Mouse (Mus musculus) left cerebral cortex, postnatal 14 days (tissue): ENCODE measurements at regions not wholly inside any gene's neighbourhood (a gene's known extent, or its start where the extent isn't known, plus 50 kb on each side); places are given as distances from the start of the nearest gene placed in this dataset.
A peak's percentile ranks its signal among the peaks of the same experiment; 100 is the strongest.

ENCODE experiments used
- DNase-seq, 2 experiments: peaks; one replicate each; pipeline ENCODE4 v3.0.0; 2021 to 2022; ENCODE audit warnings: low spot score in 2 of 2, mixed read lengths in 1 of 2
- intact Hi-C: fragments of 180-260 bp; cut with DNase I; formaldehyde crosslinking; loops from one replicate; pipeline ENCODE4 v1.15.1; 2025

- peak; percentile 30 to 58 for DNase-seq
- intact Hi-C loops: no loop called here
Measured at GRCm38 (mm10) chr14:25127544-25128159, 331.3 kb upstream of the Zmiz1 start.

- intact Hi-C loops: no loop called here
- DNase-seq: no peak
Measured at GRCm38 (mm10) chr14:25128160-25128547, 330.8 kb upstream of the Zmiz1 start.

GRCm38 (mm10) chr14:25135371-25135770, 323.6 kb upstream of the Zmiz1 start:
- peak; percentile 30 to 43 for DNase-seq
- intact Hi-C loops: no loop called here

GRCm38 (mm10) chr14:25137312-25137711, 321.7 kb upstream of the Zmiz1 start:
- peak; percentile 18 to 34 for DNase-seq
- intact Hi-C loops: no loop called here

DNA sequence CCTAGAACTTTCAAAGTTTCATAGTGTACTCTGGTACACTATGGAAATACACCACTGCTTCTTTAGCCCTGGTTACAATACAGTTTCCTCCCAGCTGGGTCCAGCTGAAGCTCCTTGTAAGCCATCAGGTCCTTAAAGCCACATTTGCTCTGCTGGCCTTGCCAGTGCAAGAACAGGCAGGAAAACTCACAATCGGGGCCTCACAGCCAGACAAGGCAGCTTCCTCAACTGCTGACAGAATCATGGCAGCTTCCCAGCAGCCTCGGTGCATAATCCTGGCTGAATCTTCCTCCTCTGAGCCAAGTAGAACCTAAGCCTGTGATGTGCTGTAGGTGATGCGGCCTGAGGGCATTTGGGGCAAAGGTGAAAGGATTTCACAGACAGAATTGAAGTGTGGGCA, 320.5 kb upstream of the Zmiz1 start:
- no peak for DNase-seq
- intact Hi-C loops: no loop called here

DNA sequence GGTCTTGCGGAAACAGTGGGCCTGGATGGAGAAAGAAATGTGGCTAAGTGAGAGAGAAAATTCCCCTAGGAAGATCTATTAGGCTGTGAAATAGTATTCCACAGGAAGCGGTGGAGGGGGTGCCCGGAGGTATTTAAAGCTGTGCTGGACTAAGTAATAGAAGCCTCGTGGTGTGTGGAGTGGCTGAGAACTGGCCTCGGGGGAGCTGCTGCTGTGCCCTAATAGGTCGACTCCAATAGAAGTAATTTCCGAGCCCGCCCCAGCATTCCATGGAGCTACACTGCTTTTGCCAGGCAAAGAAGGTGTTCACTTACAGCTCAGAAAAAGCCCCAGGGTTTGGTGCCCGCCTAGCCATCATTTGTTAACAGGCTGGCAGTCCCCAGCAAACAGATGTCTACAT, 317.1 kb upstream of the Zmiz1 start:
- no peak for DNase-seq
- intact Hi-C loops: no loop called here

GRCm38 (mm10) chr14:25143051-25143450, 315.9 kb upstream of the Zmiz1 start:
- no peak for DNase-seq
- intact Hi-C loops: no loop called here

DNA sequence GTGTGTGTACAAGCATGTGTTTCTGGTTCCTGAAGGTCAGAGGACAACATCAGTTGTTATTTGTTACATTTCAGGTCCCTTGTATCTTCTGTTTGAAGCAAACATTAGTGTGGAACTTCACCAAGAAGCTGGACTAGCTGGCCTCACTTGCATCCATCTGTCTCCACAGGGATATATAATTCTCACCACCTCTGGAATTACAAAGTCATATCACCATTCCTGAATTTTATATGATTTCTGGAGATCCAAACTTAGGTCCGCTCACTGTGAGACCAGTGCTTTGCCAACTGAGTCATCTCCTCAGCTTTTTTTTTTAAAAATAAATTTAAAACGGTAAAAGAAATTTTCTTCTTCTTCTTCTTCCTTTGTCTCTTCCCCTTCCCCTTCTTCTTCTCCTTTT, 311.3 kb upstream of the Zmiz1 start:
- intact Hi-C loops: no loop called here

GRCm38 (mm10) chr14:25150968-25151367, 308.0 kb upstream of the Zmiz1 start:
- intact Hi-C loops: no loop called here
- no peak for DNase-seq

More for the DNA sequence above, 311.3 kb upstream of the Zmiz1 start:
- no peak for DNase-seq

DNA sequence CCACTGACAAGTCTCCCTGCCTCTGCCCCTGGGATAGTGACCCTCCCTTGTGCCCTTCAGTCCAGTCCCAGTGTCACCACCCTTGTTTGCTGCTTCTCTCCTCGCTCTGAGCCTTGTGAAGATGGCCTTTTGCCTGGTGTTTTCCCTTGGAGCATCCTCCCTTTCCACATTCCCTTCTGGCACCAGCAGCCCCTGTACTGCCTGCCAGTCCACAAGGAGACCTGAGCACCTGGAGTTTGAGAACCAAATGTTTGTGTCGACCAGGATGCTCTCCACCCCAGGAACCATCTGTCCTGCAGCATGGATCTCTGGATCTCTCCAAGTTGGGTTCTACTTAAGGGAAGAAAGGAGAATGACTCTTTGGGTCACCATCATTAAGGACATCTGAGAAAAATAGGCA, 307.5 kb upstream of the Zmiz1 start:
- DNase-seq: no peak
- intact Hi-C loops: no loop called here

DNA sequence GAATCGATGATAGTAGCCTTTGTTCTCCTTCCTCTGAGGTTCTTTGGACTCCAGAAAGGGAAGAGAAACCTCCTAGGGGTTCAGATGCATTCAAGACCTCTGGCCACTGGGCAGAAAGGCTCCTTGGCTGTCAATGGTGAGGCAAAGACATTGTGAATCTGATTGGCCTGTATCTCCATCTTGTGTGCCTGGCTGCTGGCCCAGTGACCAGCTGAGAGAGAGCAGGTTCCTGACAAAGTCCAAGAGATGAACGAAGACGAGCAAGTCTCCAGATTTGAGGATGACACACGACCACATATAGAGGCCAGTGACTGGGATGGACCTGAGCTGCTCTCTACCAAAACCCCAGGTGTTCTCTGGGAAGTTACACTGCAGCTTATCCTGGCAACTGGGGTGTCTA, 305.4 kb upstream of the Zmiz1 start:
- intact Hi-C loops: no loop called here
- DNase-seq: no peak

GRCm38 (mm10) chr14:25154180-25154579, 304.8 kb upstream of the Zmiz1 start:
- DNase-seq: no peak
- intact Hi-C loops: no loop called here

DNA sequence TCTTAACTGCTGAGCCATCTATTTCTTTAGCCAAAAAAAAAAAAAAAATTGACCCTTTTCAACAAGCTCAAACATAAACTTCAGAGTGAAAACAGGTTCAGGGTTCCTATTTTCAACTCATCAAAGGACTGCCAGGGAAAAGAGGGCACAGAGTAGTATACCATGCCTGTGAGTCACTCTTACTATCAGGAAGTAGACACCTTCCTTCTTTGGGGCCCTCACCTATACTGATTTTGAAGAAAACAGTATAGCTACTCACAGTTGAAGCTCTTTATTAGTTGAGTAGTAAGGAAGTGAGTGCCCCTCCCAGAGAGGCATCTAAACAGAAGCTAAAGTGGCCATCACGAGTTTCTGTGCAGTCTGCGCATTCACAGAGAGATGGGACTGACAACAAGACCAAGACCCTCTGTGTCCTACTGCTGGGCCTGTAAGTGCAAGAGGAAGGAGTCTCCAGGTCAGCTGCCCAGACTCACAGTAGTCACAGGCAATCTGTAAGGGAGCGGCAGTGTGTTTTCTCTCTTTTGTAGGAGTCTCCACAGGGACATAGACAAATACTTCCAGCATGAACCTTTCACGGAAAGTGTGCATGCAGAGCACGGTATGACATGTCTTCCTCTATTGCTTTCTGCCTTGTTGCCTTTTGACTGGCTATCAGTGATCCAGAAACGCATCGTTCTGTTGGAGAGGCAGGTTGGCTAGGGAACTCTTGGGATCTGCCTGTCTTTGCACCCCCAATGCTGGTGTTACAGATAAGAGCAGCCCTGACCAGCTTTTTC, 303.8 kb upstream of the Zmiz1 start:
- intact Hi-C loops: no loop called here
- no peak for DNase-seq

DNA sequence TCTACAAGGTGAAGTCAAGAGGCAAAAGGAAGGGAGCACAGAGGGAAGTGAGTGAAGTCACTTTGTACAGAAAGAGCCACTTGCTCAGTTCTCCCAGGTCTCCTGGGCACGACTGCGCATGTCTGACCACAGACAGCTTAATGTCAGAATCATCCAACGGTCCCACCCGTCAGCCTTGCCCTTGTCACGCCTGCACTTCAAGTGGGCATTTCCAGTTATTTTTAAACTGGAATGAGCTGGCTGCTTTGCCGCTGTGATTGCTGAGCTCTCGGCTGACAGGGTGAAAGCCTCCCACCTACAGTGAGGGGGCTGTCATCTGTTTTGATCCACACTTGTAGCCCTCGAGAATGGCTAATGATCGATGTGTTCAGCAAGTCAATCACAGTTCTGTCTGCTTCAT, 302.8 kb upstream of the Zmiz1 start:
- intact Hi-C loops: no loop called here
- no peak for DNase-seq

- intact Hi-C loops: no loop called here
- DNase-seq: no peak
Measured at GRCm38 (mm10) chr14:25161684-25162321, 297.2 kb upstream of the Zmiz1 start.

DNA sequence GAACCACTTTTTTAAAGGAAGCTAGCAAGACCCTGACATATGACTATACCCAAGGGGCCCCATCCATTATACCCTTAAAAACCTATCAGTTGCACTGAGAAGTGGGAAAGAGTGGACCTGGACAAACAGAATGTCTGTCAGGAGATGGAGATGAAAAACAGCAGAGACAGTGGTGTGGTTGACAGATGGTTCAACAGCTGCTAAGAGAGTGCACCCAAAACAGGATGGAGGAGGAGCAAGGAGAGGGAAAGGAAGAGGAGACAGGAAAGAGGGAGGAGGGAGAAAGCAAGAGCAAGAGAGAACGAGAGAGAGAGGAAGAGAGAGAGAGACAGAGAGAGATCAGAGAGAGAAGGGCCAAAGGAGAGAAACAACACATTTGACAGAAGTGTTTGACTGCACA, 292.8 kb upstream of the Zmiz1 start:
- DNase-seq: no peak

DNA sequence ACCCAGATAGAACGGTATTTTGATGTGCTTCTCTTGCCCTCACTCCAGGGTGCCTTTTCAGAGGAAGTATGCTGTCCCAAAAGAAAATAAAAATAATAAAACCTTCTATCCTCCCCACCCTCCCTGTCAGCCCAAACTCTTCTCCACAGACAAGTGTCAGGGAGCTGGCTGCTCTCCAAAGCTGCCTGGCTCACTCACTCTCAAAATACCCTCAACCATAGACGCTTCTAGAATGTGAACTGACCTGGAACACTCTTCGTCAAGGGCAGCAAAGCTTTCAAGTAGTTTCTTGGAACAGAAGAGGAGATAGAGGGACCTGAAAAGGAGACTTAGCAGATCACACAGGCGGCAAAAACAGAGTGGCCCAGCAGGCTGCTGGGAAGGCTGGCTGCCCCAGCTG, 291.4 kb upstream of the Zmiz1 start:
- DNase-seq: no peak
- intact Hi-C loops: no loop called here

More for the DNA sequence above, 292.8 kb upstream of the Zmiz1 start:
- intact Hi-C loops: no loop called here

- DNase-seq: no peak
- intact Hi-C loops: no loop called here
Measured at GRCm38 (mm10) chr14:25168310-25168709, 290.7 kb upstream of the Zmiz1 start.

DNA sequence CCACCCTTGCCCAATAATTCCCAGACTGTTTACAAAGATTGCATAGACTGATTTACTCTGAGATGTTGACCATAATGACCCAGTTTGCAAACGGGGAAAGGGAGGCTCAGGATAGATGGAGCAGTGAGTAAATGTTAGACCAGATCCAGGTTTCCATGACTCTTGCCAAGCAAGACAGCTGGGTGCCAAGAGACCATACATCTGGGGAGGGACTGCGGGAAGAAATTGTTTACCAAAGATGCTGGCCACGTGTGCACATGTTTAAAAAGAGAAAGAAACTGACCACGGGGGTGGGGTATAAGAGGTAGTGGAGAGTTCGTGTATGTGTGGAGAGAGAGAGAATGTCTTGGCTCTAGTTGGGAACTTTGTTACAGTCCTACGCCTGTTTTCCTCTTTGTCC, 285.7 kb upstream of the Zmiz1 start:
- intact Hi-C loops: no loop called here
- no peak for DNase-seq

DNA sequence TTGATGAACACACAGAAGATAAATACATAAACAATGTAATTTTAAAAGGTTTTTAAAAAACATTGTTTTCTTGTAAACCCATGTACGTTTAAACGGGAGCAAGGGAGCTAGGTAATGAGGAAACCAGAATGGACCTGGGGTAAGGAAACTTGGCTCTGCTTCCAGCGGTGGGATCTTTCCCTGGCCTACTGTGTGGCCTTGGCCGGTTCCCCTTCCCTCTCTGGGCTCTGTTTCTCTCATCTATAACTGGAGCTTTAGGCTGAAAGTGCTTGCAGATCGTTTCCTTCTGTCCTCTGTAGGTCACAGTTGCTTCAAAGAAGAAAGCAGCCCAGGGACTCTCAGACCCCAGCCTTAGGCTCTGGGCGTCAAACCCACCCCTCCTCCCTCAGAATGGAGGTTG, 285.1 kb upstream of the Zmiz1 start:
- DNase-seq: no peak
- intact Hi-C loops: no loop called here

- DNase-seq: no peak
- intact Hi-C loops: no loop called here
Measured at GRCm38 (mm10) chr14:25174402-25174801, 284.6 kb upstream of the Zmiz1 start.
